Mouse (Mus musculus) leukemia stem cell, adult 10-12 weeks (primary cell): Measurements from ENCODE around the gene Malsu1. TPM values are rescaled to one million over a fixed set of nuclear protein-coding genes. Genes with fewer than 3 reads are reported as not detected.

Experiments used
- polyA plus RNA-seq: library from polyadenylated mRNA; stranded (reverse); fragments of >175 nt; gene quantifications from 2 replicates; pipeline ENCODE4 v1.2.3, GENCODE M21; 2012; ENCODE audit warnings: low replicate concordance

The Malsu1 gene
- polyA plus RNA-seq = 57.0 and 59.6 TPM in 2 replicates

DNA sequence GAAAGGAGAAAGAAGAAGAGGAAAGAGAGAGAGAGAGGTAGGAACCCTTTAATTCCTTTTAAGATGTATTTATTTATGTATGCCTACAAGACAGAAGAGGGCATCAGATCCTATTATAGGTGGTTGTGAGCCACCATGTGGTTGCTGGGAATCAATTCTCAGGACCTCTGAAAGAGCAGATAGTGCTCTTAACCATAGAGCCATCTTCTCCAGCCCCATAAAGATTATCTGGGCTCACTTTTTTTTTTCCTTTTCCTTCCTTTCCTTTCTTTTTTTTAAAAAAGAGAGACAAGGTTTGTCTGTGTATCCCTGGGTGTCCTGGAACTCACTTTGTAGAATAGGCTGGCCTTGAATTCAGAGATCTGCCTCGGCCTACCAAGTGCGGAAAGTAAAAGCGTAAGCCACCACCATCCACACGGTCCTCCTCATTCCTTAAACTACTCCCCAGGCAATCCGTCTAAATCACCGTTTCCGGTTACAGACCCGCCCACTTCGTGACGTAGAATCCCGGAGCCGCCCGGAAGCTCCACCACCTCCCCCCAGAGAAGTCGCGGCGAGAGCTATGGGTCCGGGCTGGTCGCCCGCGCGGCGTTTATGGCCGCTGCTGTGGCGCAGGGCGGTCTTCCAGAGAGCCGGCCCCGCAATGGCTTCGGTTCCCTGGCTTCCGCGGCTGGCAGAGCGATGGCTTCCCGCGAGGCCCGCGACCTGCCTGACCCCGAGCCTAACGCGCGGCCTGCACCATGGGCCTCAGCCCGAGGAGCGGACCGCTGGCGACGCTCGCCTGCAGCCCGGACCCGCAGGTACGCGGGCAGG, at the start of gene Malsu1:
Malsu1 (plus strand) TSS at position 492 of the 813 bp plus-strand sequence.

GRCm38 (mm10) chr6:49036275-49037267, 37.0 kb upstream of the Malsu1 start, which contains the start of gene Gpnmb:
Gpnmb (plus strand) TSS chr6:49036546.

Other genes starting within 250 kb of the Malsu1 start
- gene Tmem176a, start 232.9 kb upstream of the Malsu1 start, polyA plus RNA-seq = 6.4 and 44.5 TPM in 2 replicates
- gene Tmem176b, start 232.3 kb upstream of the Malsu1 start, polyA plus RNA-seq = 2.3 and 12.0 TPM in 2 replicates
- not detected in 2 replicates for gene Aoc1, start 200.9 kb upstream of the Malsu1 start, polyA plus RNA-seq
- gene 1600015I10Rik, start 143.9 kb upstream of the Malsu1 start, polyA plus RNA-seq = not detected in 2 replicates
- not detected in 2 replicates for gene Doxl2, start 98.8 kb upstream of the Malsu1 start, polyA plus RNA-seq
- not detected in 2 replicates for gene Svs1, start 86.9 kb upstream of the Malsu1 start, polyA plus RNA-seq
- gene Gpnmb, start 37.2 kb upstream of the Malsu1 start, polyA plus RNA-seq = 0.18 and 0.31 TPM in 2 replicates
- gene Igf2bp3, start 141.2 kb downstream of the Malsu1 start, polyA plus RNA-seq = not detected in 2 replicates
- 6.6 and 14.3 TPM in 2 replicates for gene Tra2a, start 190.2 kb downstream of the Malsu1 start, polyA plus RNA-seq
- gene Ccdc126, start 245.5 kb downstream of the Malsu1 start, polyA plus RNA-seq = 1.0 and 1.1 TPM in 2 replicates